Mouse (Mus musculus) myocyte (in vitro differentiated cells): ENCODE measurements around the gene Prss8. TPM values are rescaled to one million over a fixed set of nuclear protein-coding genes. Genes with fewer than 3 reads are reported as not detected.
"Not testable (repeated sequence)": the region's sequence is repeated elsewhere in the genome, so short reads cannot be mapped to it uniquely, and the experiment has no call there.

Source experiments
- H3K27me3 ChIP-seq: one replicate; pipeline ENCODE4 v1.6.1; 2011; ENCODE audit not compliant: control insufficient read depth, insufficient read depth, insufficient read length
- H3K36me3 ChIP-seq: one replicate; pipeline ENCODE4 v1.6.1; 2011; ENCODE audit not compliant: control insufficient read depth, insufficient read depth
- H3K4me2 ChIP-seq: one replicate; pipeline ENCODE4 v1.6.1; 2011; ENCODE audit warnings: low read depth, control low read depth
- H3K4me3 ChIP-seq: one replicate; pipeline ENCODE4 v1.5.1; 2011; ENCODE audit warnings: mild to moderate bottlenecking, control low read depth, moderate library complexity
- H3K79me2 ChIP-seq: one replicate; pipeline ENCODE4 v1.6.1; 2011; ENCODE audit not compliant: control insufficient read depth, insufficient read depth
- H3ac ChIP-seq: one replicate; pipeline ENCODE4 v1.6.1; 2011; ENCODE audit not compliant: control insufficient read depth, insufficient read length
- CEBPB ChIP-seq: IDR thresholded peaks from 2 replicates; pipeline ENCODE4 v1.6.1; 2011; ENCODE audit warnings: mild to moderate bottlenecking, moderate library complexity; ENCODE audit not compliant: poor library complexity, insufficient read depth, severe bottlenecking
- E2F4 ChIP-seq: IDR thresholded peaks from one replicate; pipeline ENCODE4 v1.6.1; 2011; ENCODE audit warnings: mild to moderate bottlenecking, control low read depth, moderate library complexity; ENCODE audit not compliant: insufficient read depth
- MAX ChIP-seq: IDR thresholded peaks from one replicate; pipeline ENCODE4 v1.6.1; 2011; ENCODE audit warnings: low read depth, mild to moderate bottlenecking, control low read depth
- MYOD1 ChIP-seq, 3 experiments: IDR thresholded peaks; one replicate each; pipeline ENCODE4 v1.6.1; 2011; ENCODE audit warnings: control low read depth in 2 of 3, low read depth in 2 of 3, mild to moderate bottlenecking in 2 of 3, moderate library complexity in 1 of 3; ENCODE audit not compliant: insufficient read length in 2 of 3, control insufficient read depth in 1 of 3
- MYOG ChIP-seq, 3 experiments: IDR thresholded peaks; one replicate each; pipeline ENCODE4 v1.6.1; 2011; ENCODE audit warnings: control low read depth in 2 of 3, low read depth in 2 of 3, mild to moderate bottlenecking in 2 of 3; ENCODE audit not compliant: insufficient read length in 2 of 3, control insufficient read depth in 1 of 3, insufficient read depth in 1 of 3
- POLR2A ChIP-seq: IDR thresholded peaks from one replicate; pipeline ENCODE4 v1.6.1; 2011; ENCODE audit warnings: low read depth, mild to moderate bottlenecking, control low read depth, moderate library complexity; ENCODE audit not compliant: insufficient read length
- POLR2AphosphoS2 ChIP-seq: IDR thresholded peaks from one replicate; pipeline ENCODE4 v1.6.1; 2011; ENCODE audit warnings: low read depth, control low read depth; ENCODE audit not compliant: insufficient read length
- REST ChIP-seq: IDR thresholded peaks from one replicate; pipeline ENCODE4 v1.6.1; 2011; ENCODE audit warnings: mild to moderate bottlenecking, control low read depth, moderate library complexity; ENCODE audit not compliant: insufficient read depth, insufficient read length
- SRF ChIP-seq: IDR thresholded peaks from one replicate; pipeline ENCODE4 v1.6.1; 2011; ENCODE audit warnings: low read depth; ENCODE audit not compliant: control insufficient read depth, insufficient read length
- TCF12 ChIP-seq: IDR thresholded peaks from one replicate; pipeline ENCODE4 v1.6.1; 2011; ENCODE audit warnings: mild to moderate bottlenecking, control low read depth; ENCODE audit not compliant: poor library complexity, insufficient read depth, severe bottlenecking
- TCF3 ChIP-seq: IDR thresholded peaks from one replicate; pipeline ENCODE4 v1.6.1; 2011; ENCODE audit warnings: low read depth, control low read depth; ENCODE audit not compliant: insufficient read length
- USF1 ChIP-seq: IDR thresholded peaks from one replicate; pipeline ENCODE4 v1.6.1; 2011; ENCODE audit warnings: low read depth, mild to moderate bottlenecking, control low read depth, moderate library complexity
- polyA plus RNA-seq: library from polyadenylated mRNA; unstranded; fragments of >200 nt; fragmentation: generic; extraction: Trizol; gene quantifications from one replicate; pipeline ENCODE4 v1.2.1, GENCODE M21; 2012; ENCODE audit warnings: missing spikeins

The Prss8 gene
- polyA plus RNA-seq, 1 experiment = 0.06 TPM

- no peaks in the 10 kb centered on the region for H3K36me3 ChIP-seq
- H3K27me3 ChIP-seq = peaks cover 24% of the 10 kb centered on the region
- H3K4me3 ChIP-seq = no peak overlapping the region
Observed at GRCm38 (mm10) chr7:127944614-127945013, 14.7 kb upstream of the Prss8 start.

GRCm38 (mm10) chr7:127942097-127942496, 12.2 kb upstream of the Prss8 start:
- H3K27me3 ChIP-seq = peaks cover 24% of the 10 kb centered on the region
- H3ac ChIP-seq, H3K36me3 ChIP-seq, H3K4me3 ChIP-seq, H3K79me2 ChIP-seq, H3K4me2 ChIP-seq: not testable (repeated sequence)

More at GRCm38 (mm10) chr7:127944614-127945013, 14.7 kb upstream of the Prss8 start:
- Histone ChIP-seq H3K79me2 (no peaks in the 10 kb centered on the region), H3K4me2 (no peak overlapping the region), H3ac (no peak overlapping the region)
- no peak for TF ChIP-seq MYOD1 (IDR thresholded peaks at IDR 0.05; ENCODE audit: control insufficient read depth in 1 of 3, insufficient read length in 2 of 3, low read depth in 2 of 3)
- TF ChIP-seq SRF = no peak
- no peak for TF ChIP-seq MAX
- no peak for TF ChIP-seq TCF3
- TF ChIP-seq POLR2A = no peak
- no peak for TF ChIP-seq POLR2AphosphoS2
- TF ChIP-seq TCF12 = no peak
- TF ChIP-seq MYOG (IDR thresholded peaks at IDR 0.05; ENCODE audit: control insufficient read depth in 1 of 3, insufficient read depth in 1 of 3, insufficient read length in 2 of 3, low read depth in 2 of 3) = no peak
- no peak for TF ChIP-seq CEBPB
- TF ChIP-seq E2F4 = no peak
- TF ChIP-seq USF1 = no peak
- TF ChIP-seq REST = no peak

- H3K27me3 ChIP-seq = no peaks in the 10 kb centered on the region
- peak overlapping the region; percentile 93 for H3K4me2 ChIP-seq
- peak overlapping the region; percentile 27 for H3K4me3 ChIP-seq
- H3ac ChIP-seq = peak overlapping the region; percentile 53
- no peaks in the 10 kb centered on the region for H3K36me3 ChIP-seq
- TF ChIP-seq CEBPB = no peak
- TF ChIP-seq TCF3 = no peak
- no peak for TF ChIP-seq USF1
- no peak for TF ChIP-seq MAX
- TF ChIP-seq SRF = no peak
- TF ChIP-seq MYOG (IDR thresholded peaks at IDR 0.05; ENCODE audit: control insufficient read depth in 1 of 3, insufficient read depth in 1 of 3, insufficient read length in 2 of 3, low read depth in 2 of 3) = no peak
- TF ChIP-seq REST = no peak
- no peak for TF ChIP-seq E2F4
- no peak for TF ChIP-seq POLR2AphosphoS2
- no peak for TF ChIP-seq TCF12
- H3K79me2 ChIP-seq = no peaks in the 10 kb centered on the region
Observed at GRCm38 (mm10) chr7:127936216-127936884, 6.4 kb upstream of the Prss8 start.

- TF ChIP-seq REST (no peak), POLR2AphosphoS2 (no peak), TCF3 (no peak), MYOD1 (IDR thresholded peaks at IDR 0.05; ENCODE audit: control insufficient read depth in 1 of 3, insufficient read length in 2 of 3, low read depth in 2 of 3) (no peak), CEBPB (no peak), POLR2A (no peak), TCF12 (no peak), SRF (no peak), MAX (no peak), MYOG (IDR thresholded peaks at IDR 0.05; ENCODE audit: control insufficient read depth in 1 of 3, insufficient read depth in 1 of 3, insufficient read length in 2 of 3, low read depth in 2 of 3) (no peak), E2F4 (no peak), USF1 (no peak)
Observed at GRCm38 (mm10) chr7:127935748-127936159, 5.8 kb upstream of the Prss8 start.

GRCm38 (mm10) chr7:127935028-127935722, 5.3 kb upstream of the Prss8 start:
- Histone ChIP-seq H3K4me3 (peak overlapping the region; percentile 27), H3K27me3 (no peaks in the 10 kb centered on the region), H3K36me3 (no peaks in the 10 kb centered on the region), H3K79me2 (no peaks in the 10 kb centered on the region), H3ac (peak overlapping the region; percentile 53), H3K4me2 (peak overlapping the region; percentile 93)
- no peak for TF ChIP-seq TCF12
- peak in 2 of 3 experiments; percentile 92 to 93 for TF ChIP-seq MYOD1 (IDR thresholded peaks at IDR 0.05; ENCODE audit: control insufficient read depth in 1 of 3, insufficient read length in 2 of 3, low read depth in 2 of 3)
- peak; percentile 62 for TF ChIP-seq POLR2A
- TF ChIP-seq MAX = no peak
- TF ChIP-seq SRF = no peak
- TF ChIP-seq MYOG (IDR thresholded peaks at IDR 0.05; ENCODE audit: control insufficient read depth in 1 of 3, insufficient read depth in 1 of 3, insufficient read length in 2 of 3, low read depth in 2 of 3) = peak; percentile 63 to 93 (median 92)
- TF ChIP-seq E2F4 = no peak
- TF ChIP-seq REST = no peak
- no peak for TF ChIP-seq CEBPB
- peak; percentile 64 for TF ChIP-seq TCF3
- TF ChIP-seq POLR2AphosphoS2 = no peak
- TF ChIP-seq USF1 = no peak

More at GRCm38 (mm10) chr7:127935748-127936159, 5.8 kb upstream of the Prss8 start:
- Histone ChIP-seq H3K4me2 (peak overlapping the region; percentile 93), H3ac (peak overlapping the region; percentile 53), H3K27me3 (no peaks in the 10 kb centered on the region), H3K36me3 (no peaks in the 10 kb centered on the region), H3K4me3 (peak overlapping the region; percentile 27), H3K79me2 (no peaks in the 10 kb centered on the region)
